Mouse (Mus musculus) gastrocnemius, postnatal 10 days (tissue): Measurements from ENCODE around the gene Olfr490. TPM values are rescaled to one million over a fixed set of nuclear protein-coding genes. Genes with fewer than 3 reads are reported as not detected.

Experiments
- DNase-seq: peaks from one replicate; pipeline ENCODE4 v3.0.0; 2021; ENCODE audit warnings: mixed read lengths
- long read RNA-seq, 2 experiments: library from polyadenylated mRNA; stranded (forward); transcript quantifications; one replicate each; pipeline ENCODE4 v2.0.0; 2021
- total RNA-seq, 2 experiments: library from RNA; stranded (reverse); gene quantifications; 2 replicates each; pipeline ENCODE4 v1.2.3; 2021

The Olfr490 gene
- not detected for total RNA-seq
- long read RNA-seq, experiment 1: 0 reads
- long read RNA-seq, experiment 2: 0 reads

GRCm38 (mm10) chr7:108288834-108289233 is at the start of gene Olfr490:
Gene Olfr490, minus strand, starts transcription at chr7:108288934.
- no peak for DNase-seq

GRCm38 (mm10) chr7:108323574-108323973 is 34.8 kb upstream of the Olfr490 start, which contains the start of gene Olfr492:
Gene Olfr492, minus strand, starts transcription at chr7:108323674.
- DNase-seq: no peak

- DNase-seq: no peak
These were observed 24.4 kb upstream of the Olfr490 start, which contains the start of gene Olfr491 for GRCm38 (mm10) chr7:108313151-108313550. Gene Olfr491, plus strand, starts transcription at chr7:108313451.

GRCm38 (mm10) chr7:108258247-108258646 is 30.5 kb downstream of the Olfr490 start, which contains the start of gene Olfr488:
Gene Olfr488, minus strand, starts transcription at chr7:108258347.
- no peak for DNase-seq

Other genes with a start within 250 kb of the Olfr490 start
- not detected for gene Olfr479, start 238.2 kb downstream of the Olfr490 start, total RNA-seq
- not detected for gene Olfr480, start 221.6 kb downstream of the Olfr490 start, total RNA-seq
- not detected for gene Olfr481, start 209.1 kb downstream of the Olfr490 start, total RNA-seq
- 1 to 10 TPM in 1 of 2 experiments, under 1 TPM in 1; 0.63 to 1.0 TPM for gene Olfr482, start 191.3 kb downstream of the Olfr490 start, total RNA-seq
- gene Olfr483, start 188.1 kb downstream of the Olfr490 start, total RNA-seq: not detected
- gene Olfr484, start 161.5 kb downstream of the Olfr490 start, total RNA-seq: not detected
- gene Olfr485, start 129.1 kb downstream of the Olfr490 start, total RNA-seq: not detected
- gene Olfr486, start 116.2 kb downstream of the Olfr490 start, total RNA-seq: not detected
- not detected for gene Olfr487, start 74.3 kb downstream of the Olfr490 start, total RNA-seq
- gene Olfr488, start 30.6 kb downstream of the Olfr490 start, total RNA-seq: not detected
- gene Olfr491, start 24.5 kb upstream of the Olfr490 start, total RNA-seq: not detected
- gene Olfr492, start 34.7 kb upstream of the Olfr490 start, total RNA-seq: not detected
- not detected for gene Olfr493, start 58.0 kb upstream of the Olfr490 start, total RNA-seq
- gene Olfr494, start 76.4 kb upstream of the Olfr490 start, total RNA-seq: not detected
- gene Olfr495, start 104.2 kb upstream of the Olfr490 start, total RNA-seq: not detected
- gene Olfr497, start 131.5 kb upstream of the Olfr490 start, total RNA-seq: not detected
- not detected for gene Olfr498, start 176.4 kb upstream of the Olfr490 start, total RNA-seq
- not detected for gene Olfr502, start 236.1 kb upstream of the Olfr490 start, total RNA-seq